Mouse (Mus musculus) thymus, adult 2 months (tissue): ENCODE results near the gene Atp11c. TPM values are rescaled to one million over a fixed set of nuclear protein-coding genes. Genes with fewer than 3 reads are reported as not detected.
A peak's percentile ranks its signal among the peaks of the same experiment; 100 is the strongest.

Experiments used
- DNase-seq: peaks from one replicate; pipeline ENCODE4 v3.0.0; 2021
- H3K27ac ChIP-seq: fragments of 200-500 bp; 2 replicates; pipeline ENCODE4 v1.5.1; 2012; ENCODE audit warnings: low read length, control low read depth; ENCODE audit not compliant: control insufficient read depth, insufficient read depth
- H3K27me3 ChIP-seq: fragments of 200-500 bp; 2 replicates; pipeline ENCODE4 v1.6.1; 2012; ENCODE audit warnings: mild to moderate bottlenecking, low read length, moderate library complexity, mixed read lengths; ENCODE audit not compliant: control insufficient read depth, insufficient read depth
- H3K36me3 ChIP-seq: fragments of 200-500 bp; 2 replicates; pipeline ENCODE4 v1.6.1; 2012; ENCODE audit warnings: mild to moderate bottlenecking, low read length, moderate library complexity; ENCODE audit not compliant: control insufficient read depth, insufficient read depth
- H3K4me1 ChIP-seq: fragments of 200-500 bp; replicated peaks from 2 replicates; pipeline ENCODE4 v1.6.1; 2012; ENCODE audit warnings: low read length; ENCODE audit not compliant: control insufficient read depth, insufficient read depth
- H3K4me3 ChIP-seq: fragments of 200-500 bp; 2 replicates; pipeline ENCODE4 v1.5.1; 2012; ENCODE audit warnings: mild to moderate bottlenecking, low read length, control low read depth, moderate library complexity; ENCODE audit not compliant: control insufficient read depth, insufficient read depth
- CTCF ChIP-seq: fragments of 200-500 bp; IDR thresholded peaks from 2 replicates; pipeline ENCODE4 v1.5.1; 2012; ENCODE audit warnings: mild to moderate bottlenecking, control low read depth, low read length, moderate library complexity, borderline replicate concordance; ENCODE audit not compliant: control insufficient read depth, poor library complexity, insufficient read depth; ENCODE audit errors: extremely low read depth
- POLR2A ChIP-seq: fragments of 200-500 bp; IDR thresholded peaks from 2 replicates; pipeline ENCODE4 v1.6.1; 2012; ENCODE audit warnings: mild to moderate bottlenecking, low read length, control low read depth, moderate library complexity; ENCODE audit not compliant: control insufficient read depth, poor library complexity, insufficient read depth; ENCODE audit errors: extremely low read depth
- WGBS: fragments of 180-500 bp; shearing (Covaris S2); methylation state at CpG from one replicate; pipeline ENCODE4 v1.1.7; 2018; 5-methylcytosine and 5-hydroxymethylcytosine counted together
- polyA plus RNA-seq: library from polyadenylated mRNA; depleted of rRNA; stranded (reverse); fragments of >200 nt; gene quantifications from 2 replicates; pipeline ENCODE4 v1.2.3, GENCODE M21; 2012

The Atp11c gene
- polyA plus RNA-seq, 1 experiment = 13.4 TPM

GRCm38 (mm10) chrX:60495308-60495707 is 97.2 kb downstream of the Atp11c start:
- TF ChIP-seq POLR2A (no peak), CTCF (no peak)
- Histone ChIP-seq H3K36me3 (no peaks in the 10 kb centered on the region), H3K4me1 (no peaks in the 10 kb centered on the region), H3K27me3 (no peaks in the 10 kb centered on the region), H3K27ac (no peak overlapping the region), H3K4me3 (no peak overlapping the region)
- no peak for DNase-seq

DNA sequence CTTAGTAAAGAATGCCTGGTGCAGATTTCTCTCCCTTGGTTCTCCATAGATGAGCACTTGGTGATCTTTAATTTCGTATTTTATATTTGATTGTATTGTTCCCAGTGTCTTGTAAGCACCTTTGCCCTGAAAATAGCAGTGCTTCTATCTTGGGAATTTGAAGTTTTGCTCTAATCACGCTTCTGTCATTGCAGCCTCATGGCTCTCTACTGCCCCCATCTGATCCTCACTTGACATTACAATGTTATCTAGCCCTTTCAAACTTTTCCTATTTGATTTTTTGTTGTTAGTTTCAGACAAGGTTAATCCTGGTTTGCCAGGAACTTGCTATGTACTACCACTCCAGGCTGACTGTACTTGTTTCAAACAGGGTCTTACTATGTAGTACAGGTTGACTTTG is 128.7 kb downstream of the Atp11c start:
- 20% methylated on average over 2 of the region's 2 CpGs for WGBS
- peak; percentile 1 for DNase-seq

GRCm38 (mm10) chrX:60414563-60415111 is 177.9 kb downstream of the Atp11c start:
- DNase-seq = no peak
- 80% methylated on average over 4 of the region's 4 CpGs for WGBS
- no peak overlapping the region for H3K27ac ChIP-seq
- no peak overlapping the region for H3K4me3 ChIP-seq
- no peak for TF ChIP-seq POLR2A
- TF ChIP-seq CTCF = no peak
- no peaks in the 10 kb centered on the region for H3K36me3 ChIP-seq
- H3K27me3 ChIP-seq = no peaks in the 10 kb centered on the region
- no peaks in the 10 kb centered on the region for H3K4me1 ChIP-seq

More for the DNA sequence above, 128.7 kb downstream of the Atp11c start:
- no peaks in the 10 kb centered on the region for H3K4me1 ChIP-seq
- no peaks in the 10 kb centered on the region for H3K36me3 ChIP-seq
- no peak overlapping the region for H3K4me3 ChIP-seq
- TF ChIP-seq CTCF (no peak), POLR2A (no peak)
- no peak overlapping the region for H3K27ac ChIP-seq
- no peaks in the 10 kb centered on the region for H3K27me3 ChIP-seq

DNA sequence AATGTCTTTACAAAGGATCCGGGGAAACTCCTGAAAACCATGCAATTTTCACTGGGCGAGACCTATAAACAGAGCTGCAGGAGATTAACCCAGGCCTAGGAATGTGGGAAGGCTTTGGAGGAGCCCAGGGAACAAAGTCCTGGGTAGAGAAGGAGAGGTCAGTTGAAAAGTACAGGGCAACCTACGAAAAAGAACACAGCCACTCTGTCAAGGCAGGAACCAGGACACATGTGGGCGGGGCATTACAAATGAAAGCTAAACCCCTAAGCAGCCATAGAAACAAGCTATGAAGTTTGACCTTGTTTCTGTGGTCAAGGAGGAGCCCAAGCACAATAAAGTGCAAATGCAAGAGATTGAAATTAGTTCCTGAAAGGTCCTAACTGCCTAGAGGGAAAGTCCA is 186.8 kb downstream of the Atp11c start:
- Histone ChIP-seq H3K4me1 (peaks cover 3% of the 10 kb centered on the region; the same call in 1 of the 2 replicates), H3K27me3 (no peaks in the 10 kb centered on the region), H3K4me3 (no peak overlapping the region), H3K36me3 (no peaks in the 10 kb centered on the region), H3K27ac (no peak overlapping the region)
- no peak for DNase-seq
- 94% methylated on average over 4 of the region's 4 CpGs for WGBS
- TF ChIP-seq CTCF = no peak
- no peak for TF ChIP-seq POLR2A

DNA sequence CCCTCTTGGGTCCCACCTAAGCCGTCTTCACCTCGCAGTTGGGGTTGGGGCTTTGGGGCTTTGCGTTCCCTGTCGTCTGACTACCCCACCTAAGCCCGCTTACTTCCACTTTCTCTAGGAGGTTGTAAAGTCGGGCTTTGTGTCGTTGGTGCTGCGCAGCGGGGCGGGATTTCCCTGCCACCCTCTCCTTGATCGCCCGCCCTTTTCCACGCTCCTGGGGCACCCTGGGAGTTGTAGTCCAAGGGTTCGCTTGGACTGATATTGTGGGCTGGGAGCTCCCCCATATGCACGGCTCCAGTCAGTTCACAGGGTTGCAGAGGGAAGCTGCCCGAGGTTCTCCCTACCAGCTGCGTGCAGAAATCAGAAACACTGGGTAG is 187.8 kb downstream of the Atp11c start:
- peak; percentile 85 for DNase-seq
- Histone ChIP-seq H3K27ac (peak overlapping the region; percentile 74), H3K4me1 (peaks cover 3% of the 10 kb centered on the region; the same call in 1 of the 2 replicates), H3K36me3 (no peaks in the 10 kb centered on the region), H3K4me3 (peak overlapping the region; percentile 85), H3K27me3 (no peaks in the 10 kb centered on the region)
- no peak for TF ChIP-seq CTCF
- peak; percentile 66 for TF ChIP-seq POLR2A
- 0% methylated on average over 17 of the region's 17 CpGs for WGBS

DNA sequence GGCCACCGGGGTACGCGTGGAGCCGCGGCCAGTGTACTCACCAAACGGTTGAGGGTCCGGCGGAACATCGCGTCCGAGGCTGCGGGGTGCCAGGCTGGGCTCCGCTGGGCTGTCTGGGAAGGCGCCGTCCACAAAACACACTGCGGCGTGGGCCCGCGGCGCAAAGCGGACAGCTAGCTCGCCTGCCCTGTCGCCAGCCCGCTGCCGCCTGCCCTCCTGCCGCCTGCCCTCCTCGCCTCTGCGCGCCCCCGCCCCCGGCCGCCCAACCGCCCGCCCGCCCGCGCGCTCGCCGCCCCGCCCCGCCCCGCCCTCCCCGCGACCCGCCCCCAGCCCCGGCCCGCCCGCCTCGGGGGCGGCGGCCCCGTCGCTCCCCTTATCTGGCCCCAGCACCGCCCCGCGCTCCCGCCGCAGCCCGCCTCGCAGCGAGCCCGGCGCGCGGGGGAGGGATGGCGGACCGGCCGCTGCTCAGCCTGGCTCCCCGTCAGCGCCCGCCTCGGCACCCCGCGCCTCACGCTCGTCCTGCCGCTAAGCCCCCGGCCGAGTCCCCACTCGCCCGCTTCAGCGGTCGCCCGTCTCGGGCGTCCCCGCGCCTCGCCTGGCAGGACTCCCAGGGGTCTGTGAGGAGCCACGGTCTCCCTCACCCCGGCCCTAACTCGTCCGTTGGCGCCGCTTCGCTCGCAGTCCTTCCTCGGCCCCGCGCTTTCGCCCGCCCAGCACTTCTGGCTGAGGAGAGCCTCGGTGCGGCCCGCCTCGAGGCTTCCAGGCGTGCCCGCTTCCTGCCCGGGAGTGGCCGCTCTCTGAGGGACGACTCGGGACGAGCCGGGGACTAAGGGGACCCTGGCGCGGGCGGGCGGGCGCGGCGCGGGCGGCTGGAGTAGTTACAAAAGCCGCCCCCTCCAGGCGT is 188.5 kb downstream of the Atp11c start:
- no peak for TF ChIP-seq CTCF
- peak; percentile 61 for TF ChIP-seq POLR2A
- 3% methylated on average over 37 of the region's 126 CpGs for WGBS
- DNase-seq = peak; percentile 52
- H3K27me3 ChIP-seq = no peaks in the 10 kb centered on the region
- H3K36me3 ChIP-seq = no peaks in the 10 kb centered on the region
- H3K4me1 ChIP-seq = peaks cover 3% of the 10 kb centered on the region; the same call in 1 of the 2 replicates
- H3K4me3 ChIP-seq = peak overlapping the region; percentile 100
- peak overlapping the region; percentile 74 for H3K27ac ChIP-seq
